Mouse (Mus musculus) kidney, postnatal 4 days (tissue): ENCODE measurements around the gene Rbms1.
"Not testable (repeated sequence)": the region's sequence is repeated elsewhere in the genome, so short reads cannot be mapped to it uniquely, and the experiment has no call there.

Experiments
- DNase-seq, 2 experiments: peaks; one replicate each; pipeline ENCODE4 v3.0.0; 2021; ENCODE audit warnings: mixed read lengths in 2 of 2

Gene Rbms1

DNA sequence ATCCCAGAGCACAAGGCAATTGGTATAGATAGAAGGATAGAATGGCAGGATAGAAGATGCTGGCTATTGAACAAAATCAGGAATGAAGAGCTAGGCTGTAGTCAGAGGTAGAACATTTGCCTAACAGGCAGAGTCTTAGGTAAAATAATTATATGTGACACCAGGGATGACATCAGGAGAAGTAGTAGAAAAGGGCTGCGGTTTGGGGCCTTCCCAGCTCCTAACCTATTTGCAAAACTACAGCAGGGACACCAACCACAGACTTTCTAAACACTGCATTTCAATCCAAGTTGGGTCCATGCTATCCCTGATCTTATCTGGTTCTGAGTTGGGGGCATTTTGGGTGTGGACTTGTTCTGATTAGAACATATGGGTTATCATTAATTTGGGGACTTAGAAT lies 118.7 kb downstream of the Rbms1 start:
- DNase-seq = no peak

DNA sequence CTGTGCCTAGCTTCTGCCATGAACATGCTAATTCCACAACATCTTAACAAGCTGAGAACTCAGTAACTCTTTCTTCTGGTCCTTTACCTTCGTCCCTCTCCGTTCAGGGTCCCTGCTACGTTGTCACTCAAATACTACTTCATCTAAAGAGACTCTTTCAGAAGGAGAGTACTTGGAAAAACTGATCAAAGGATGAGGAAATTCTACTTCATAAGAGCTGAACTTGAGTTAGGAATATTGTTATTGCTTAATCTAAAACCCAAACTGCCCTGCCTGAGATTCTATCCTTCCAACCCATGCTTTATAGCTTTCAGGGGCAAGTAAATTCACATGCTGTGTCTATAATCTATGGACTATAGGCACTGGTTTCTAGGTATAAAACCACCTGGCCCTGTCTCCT lies 119.4 kb downstream of the Rbms1 start:
- DNase-seq = no peak

DNA sequence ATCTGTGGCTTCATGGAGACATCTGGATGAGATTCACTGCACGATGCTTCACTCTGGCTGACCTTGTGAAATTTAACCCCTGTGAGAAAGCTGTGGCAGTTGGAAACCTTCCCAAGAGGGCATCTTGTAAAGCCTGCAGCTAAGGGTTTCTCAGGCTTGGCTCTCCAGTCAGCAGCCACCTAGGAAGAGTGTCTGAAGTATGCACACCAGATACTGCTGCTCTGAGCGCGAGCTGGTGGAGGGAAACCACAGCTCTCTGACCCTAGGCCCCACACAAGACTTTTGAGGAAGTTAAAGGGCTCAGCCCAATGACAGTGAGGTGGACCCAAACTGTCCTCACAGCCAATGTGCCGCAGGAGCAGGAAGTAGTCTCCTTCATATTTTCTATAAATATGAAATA lies 120.0 kb downstream of the Rbms1 start:
- DNase-seq = no peak

DNA sequence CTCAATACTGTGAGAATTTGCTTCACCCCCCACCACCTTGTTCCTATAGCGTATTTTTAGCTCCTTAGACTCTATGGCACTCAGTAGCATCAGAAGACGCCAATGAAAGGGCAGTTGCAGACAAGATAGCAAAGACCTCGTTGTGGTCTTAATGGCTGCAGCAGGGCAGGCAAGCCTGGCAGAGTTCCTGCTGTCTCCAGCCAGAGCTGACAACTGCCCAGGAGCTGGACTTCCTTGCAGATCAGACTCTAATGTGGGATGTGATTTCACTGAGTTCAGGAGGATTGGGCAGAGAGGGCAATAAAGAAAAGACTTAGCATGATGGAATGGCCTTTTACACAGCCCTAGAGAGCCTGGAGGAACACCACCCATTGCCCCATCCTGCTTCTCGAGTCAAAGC lies 122.1 kb downstream of the Rbms1 start:
- no peak for DNase-seq

DNA sequence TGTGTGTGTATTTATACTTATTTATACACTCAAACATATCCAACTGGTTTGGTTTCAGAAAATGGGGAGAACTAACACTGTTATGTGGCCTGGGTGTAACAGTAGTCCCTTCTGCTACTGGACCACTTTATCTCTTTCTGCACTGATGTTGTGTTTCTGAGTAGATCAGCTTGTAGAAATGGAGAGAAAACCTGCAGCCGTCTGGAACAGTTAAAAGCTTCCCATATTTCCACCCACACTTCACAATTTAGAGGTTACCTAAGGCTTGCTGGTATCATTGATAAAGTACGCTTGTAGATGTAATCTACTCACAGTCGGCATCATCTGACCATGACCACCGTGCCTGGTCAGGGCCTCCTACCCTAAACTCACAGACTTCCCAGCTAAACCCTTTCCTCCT lies 123.5 kb downstream of the Rbms1 start:
- no peak for DNase-seq

DNA sequence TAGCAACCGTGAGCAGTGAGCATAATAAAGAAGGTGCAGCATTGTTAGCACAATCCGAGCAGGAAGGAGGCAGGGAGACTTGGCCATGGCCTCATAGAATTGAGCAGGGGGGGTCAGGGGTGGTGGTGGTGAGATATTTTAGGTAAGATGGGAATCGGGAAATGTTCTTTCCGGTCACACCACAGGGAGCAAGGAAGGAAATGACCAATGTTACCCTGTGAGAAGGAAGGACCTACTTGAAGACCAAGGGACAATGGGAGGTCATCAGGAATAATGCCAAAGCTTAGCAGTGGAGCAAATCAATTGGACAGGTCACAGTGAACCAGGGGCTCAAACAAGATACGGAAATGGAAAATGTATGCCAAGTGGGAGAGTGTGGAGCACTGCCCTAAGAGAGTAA lies 124.1 kb downstream of the Rbms1 start:
- peak in 1 of 2 experiments; percentile 58 for DNase-seq

DNA sequence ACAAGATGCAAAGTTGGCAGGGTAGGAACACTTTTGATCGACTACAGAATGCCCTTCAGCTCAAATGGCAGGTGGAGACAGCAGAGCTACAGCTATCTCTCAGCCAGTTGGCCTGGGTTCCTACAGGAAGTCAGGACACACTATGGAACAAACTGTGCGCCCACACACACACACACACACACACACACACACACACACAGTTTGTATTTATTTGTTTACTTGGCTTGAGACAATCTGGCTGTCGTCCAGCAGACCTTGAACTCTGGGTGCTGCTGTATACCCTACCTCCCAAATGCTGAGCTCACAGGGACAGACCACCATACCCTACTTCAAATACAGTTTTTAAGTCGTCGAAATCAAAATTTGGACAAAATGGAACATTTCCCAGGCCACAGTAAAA lies 125.4 kb downstream of the Rbms1 start:
- peak in 1 of 2 experiments; percentile 19 for DNase-seq

DNA sequence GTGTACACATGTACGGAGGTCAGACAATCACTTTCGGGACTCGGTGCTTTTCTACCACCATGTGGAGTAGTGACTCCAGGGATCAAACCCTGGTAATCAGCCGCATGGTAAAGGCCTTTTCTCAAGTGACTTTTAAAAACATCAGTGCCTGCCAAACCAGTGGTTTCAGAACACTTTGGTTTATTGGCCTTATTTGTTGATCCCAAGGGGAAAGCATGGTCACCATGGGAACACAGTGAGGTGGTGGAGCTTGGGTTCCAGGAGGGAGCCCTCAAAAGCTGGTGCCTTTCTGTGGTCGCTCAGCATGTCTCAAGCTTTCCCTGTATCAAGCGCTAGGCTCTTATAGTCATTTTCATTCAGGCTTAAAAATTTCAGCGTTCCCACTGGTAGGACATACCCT lies 126.8 kb downstream of the Rbms1 start:
- DNase-seq = no peak

DNA sequence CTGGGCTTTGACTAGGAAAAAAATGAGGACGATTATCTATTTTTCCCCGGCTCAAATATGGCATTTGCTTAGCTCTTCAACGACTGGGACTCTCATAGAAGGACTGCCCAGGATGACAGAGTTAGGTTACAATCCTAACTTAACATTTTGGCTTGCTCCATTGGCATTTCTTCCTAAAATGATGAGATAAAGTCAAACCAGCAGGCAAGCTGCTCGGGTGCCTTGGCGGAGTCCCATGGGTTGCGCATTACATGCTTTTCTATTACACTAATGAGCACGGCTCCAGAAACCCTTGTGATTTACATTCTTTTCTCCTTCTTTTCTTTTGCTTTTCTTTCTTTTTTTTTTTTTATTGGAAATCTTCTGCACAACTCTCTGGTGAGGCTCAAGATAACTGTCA lies 128.7 kb downstream of the Rbms1 start:
- no peak for DNase-seq

DNA sequence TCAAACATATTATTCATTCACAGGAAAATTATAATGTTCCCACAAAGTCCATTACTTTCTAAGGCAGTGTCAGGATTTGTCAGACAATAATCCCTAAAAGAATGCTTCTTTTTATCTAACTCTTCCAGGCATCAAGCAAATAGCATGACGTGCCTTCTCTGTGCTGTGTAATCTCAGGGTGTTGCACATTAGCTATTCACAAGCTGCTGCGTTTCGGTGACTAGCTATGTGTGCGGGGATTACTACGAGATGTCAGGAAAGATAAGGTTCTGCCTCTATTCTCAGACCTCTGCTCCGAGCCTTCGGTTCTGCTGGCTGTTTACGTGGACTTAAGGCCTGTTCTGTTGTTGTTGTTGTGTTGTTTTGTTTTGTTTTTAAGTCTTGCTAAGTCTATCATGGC lies 130.7 kb downstream of the Rbms1 start:
- no peak for DNase-seq

DNA sequence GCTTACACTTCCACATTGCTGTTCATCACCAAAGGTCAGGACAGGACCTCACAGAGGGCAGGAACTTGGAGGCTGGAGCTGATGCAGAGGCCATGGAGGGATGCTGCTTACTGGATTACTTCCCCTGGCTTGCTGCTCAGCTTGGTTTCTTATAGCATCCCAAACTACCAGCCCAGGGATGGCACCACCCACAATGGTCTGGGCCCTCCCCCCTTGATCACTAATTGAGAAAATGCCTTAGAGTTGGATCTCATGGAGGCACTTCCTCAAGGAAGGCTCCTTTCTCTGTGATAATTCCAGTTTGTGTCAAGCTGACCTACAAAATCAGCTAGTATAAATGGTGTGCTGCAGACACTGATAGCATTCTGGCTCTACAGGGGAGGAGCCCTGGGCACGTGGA lies 132.5 kb downstream of the Rbms1 start:
- DNase-seq = not testable (repeated sequence)

DNA sequence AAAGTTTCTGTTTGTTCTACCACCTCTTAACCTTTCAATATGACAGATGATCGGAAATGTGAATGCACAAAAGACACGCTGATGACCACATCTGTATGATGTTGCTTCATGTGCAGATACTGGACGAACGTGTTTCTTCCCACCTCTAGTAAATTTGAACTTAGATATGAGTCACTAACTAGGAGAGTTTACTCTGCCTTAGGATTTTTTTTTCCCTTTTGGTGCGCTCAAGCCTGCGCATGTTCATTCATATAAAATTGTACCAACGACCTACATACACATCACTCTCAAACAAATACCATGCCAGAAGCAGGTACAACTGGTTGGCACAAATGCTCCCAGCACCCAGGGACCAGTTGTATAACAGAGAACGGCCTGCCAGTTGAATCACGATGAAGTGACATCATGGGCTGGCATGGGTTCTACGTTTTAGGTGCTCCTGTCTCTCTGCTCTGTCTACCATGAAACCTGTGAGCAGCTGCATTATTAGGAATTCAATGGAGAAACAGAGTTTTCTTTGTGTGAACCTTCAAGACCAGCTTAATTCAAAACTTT lies 134.0 kb downstream of the Rbms1 start:
- DNase-seq = no peak

DNA sequence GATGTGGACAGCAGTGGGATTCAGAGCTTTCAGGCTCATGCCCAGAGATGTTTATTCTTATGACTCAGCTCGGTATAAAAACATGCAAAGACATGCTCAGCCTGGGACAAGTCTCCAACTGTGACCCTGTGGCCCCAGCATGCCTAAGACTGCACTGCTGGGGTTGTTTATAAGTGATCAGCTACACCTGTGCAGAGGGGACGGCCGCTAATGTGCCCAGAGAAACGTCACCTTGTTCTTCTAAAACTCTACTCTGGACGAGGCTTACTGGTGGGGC lies 135.9 kb downstream of the Rbms1 start:
- no peak for DNase-seq

DNA sequence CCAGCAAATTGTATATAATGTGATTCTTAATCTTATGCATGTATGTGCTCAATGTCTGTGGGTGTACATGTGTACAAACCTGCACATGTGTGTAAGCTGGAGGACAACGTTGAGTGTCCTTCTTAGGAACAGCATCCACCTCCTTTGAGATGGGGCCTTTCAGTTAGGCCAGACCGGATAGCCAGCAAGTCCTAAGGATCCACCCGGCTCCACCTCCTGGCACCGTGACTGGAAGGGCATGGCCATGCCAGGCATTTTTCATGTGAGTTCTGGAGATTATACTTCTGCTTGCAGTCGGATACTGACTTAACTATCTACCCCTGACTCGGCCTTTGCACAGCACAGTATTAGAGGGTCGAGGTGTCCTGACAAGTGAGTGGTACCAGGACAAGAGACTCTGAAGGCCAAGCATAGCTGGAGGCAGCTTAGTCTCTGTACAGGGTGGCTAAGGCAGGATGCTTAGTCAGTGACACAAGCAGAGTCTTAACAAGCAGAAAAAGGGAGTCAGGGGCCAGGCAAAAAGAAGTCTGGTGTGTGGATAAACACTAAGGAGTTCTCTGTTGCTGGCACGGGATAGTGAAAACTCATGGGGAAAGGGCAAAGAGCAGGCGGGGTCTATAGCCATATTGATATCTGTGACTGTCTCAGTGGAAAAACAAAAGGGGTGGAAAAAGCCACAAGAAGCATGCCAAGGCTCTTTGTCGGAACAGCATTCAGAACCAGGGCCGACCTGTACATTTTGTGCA lies 136.4 kb downstream of the Rbms1 start:
- no peak for DNase-seq

DNA sequence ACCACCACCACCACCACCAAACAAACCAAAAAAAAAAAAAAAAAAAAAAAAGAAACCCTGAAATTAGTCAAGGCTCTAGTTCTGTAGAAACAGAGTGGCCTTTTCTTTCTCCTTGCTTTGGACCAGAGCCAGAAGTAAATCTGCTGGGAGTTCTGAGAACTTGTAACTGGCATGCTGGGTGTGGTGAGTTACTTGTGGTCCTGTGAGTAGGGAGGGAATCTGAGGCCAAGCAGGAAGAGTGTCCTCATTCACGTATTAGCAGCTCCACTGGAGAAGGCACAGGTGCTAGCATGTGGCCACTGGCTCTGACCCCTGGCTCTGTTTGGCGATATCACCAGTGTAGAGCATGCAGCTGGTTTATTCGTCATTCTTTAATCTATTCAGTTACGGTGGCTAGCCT lies 137.3 kb downstream of the Rbms1 start:
- DNase-seq = no peak

DNA sequence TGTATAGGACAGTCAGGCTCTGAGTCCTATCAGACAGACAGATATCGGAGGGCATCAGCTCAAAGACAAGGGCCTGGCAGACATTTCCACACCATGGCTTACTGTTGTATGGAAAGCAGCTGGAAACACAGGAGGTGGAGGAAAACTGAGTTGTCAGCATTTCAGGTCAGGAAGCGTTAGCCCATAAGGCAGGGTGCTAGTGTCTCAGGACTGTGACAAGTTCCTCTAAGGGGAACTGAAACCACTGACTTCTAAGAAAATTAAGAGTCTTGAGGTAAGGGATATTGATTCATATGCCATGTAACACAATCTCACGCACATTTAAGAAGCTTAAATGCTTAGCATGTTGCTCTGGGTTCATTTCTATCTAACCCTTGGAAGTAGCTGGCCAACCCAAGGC lies 141.4 kb downstream of the Rbms1 start:
- no peak for DNase-seq

DNA sequence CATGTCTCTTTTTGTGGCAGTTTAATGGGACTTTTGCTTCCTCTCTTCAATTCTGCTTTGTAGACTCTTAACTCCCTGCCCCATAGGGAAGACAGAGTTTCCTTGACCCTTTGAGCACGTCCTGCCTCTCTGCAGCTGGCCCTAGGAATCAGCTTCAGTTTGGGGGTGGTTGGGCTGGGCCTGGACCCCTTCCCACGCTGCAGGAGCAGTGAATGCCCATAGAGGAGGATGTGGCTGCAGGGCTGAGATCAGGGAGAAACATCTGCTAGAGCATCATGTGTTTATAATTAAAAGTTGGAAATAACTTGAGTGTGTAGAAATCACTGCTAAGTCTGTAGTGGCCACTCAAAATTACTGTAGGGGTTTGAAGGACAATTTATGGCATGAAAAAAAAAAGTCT lies 144.4 kb downstream of the Rbms1 start:
- DNase-seq = no peak

DNA sequence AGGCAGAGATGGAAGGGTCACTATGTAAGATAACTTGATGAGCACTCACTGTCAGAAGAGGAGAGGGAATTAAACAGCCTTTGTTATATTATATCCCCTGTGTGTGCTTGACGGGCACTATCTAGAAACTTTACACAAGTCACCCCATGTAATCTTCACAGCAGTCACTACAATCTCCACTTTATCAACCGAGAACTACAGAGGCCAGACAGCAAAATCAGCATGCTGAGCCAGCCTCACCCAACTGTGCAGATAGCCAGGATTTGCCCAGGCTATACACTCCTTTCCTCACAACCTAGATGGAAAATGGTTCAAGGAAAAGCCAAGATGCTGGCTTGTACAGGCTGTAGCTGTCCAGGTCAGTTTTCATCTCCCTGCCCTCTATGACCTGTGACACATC lies 146.7 kb downstream of the Rbms1 start:
- DNase-seq = no peak

DNA sequence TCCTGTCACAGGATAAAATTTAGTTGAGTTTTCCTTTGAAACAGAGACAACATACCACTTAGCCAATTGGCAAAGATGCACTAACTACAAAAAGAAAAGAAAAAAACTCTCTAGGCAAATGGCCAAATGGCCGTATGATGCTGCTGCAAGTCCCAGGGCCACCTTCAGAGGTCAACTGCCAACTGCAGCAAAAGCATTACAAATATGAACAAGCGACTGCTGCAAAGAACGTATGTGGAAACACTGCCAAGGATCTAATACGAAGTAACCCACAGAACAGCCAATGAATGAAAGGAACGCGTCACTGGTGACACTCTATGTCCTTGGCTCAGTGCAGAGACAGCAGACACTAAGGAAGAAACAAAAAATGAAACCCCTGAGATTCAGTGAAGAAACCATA lies 148.2 kb downstream of the Rbms1 start:
- DNase-seq = no peak

DNA sequence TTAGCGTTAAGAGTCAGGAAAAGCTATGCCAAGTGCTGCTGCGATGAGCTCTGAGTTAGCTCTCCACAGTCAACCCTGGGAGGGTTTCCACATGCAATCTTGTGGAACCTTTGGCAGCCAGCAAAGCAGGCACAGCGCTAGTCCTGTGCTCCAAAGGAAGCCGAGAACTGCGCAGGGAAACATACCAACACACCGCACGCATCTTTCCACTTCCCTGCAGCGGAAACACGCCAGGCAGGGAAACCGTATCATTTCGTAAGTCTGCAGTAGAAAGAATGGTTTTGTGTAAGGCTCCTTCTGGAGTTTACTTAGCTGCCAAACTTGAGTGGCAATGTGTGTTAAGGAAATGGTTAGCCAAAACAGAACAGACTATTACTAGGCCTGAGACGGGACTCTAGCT lies 150.0 kb downstream of the Rbms1 start:
- DNase-seq = no peak

DNA sequence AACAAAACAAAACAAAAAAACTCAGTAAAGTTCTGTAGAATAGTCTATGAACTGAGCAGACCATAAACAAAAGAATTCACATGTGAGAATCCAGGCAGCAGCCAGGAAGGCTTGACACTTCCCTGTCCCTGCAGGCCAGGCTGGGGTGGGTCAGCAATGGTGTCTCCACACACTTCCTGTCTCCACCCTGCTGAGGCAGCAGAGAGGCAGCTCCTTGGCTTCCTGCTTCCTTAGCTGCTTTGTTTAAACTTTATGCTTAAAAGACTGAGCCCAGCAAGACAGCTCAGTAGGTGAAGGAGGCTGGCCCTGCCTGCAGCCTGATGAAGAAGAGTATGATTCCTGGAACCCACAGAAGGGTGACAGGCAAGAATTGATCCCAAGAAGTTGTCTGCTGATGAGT lies 152.4 kb downstream of the Rbms1 start:
- DNase-seq = peak; percentile 55 to 75

DNA sequence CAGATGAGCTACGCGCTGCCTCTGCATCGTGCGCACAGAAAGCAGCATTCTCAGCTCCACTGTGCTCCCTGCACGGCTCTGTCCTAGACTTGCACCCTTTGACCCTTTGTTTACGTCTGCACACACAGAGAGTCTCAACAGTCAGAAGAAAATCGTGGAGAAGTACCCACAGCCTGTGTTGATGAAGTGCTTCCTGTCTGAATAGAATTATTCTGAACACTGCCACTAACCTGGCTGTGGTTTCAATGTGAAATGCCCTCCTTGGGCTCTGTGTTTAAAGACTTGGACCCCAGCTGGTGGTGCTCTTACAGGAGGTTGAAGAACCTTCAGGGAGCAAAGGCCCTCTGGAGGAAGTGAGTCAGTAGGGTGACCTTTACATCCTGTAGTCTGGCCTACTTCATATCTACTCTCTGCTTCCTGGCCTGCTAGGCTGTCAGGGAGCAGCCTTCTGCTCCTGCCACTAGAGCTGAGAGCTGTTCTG lies 153.5 kb downstream of the Rbms1 start:
- no peak for DNase-seq

DNA sequence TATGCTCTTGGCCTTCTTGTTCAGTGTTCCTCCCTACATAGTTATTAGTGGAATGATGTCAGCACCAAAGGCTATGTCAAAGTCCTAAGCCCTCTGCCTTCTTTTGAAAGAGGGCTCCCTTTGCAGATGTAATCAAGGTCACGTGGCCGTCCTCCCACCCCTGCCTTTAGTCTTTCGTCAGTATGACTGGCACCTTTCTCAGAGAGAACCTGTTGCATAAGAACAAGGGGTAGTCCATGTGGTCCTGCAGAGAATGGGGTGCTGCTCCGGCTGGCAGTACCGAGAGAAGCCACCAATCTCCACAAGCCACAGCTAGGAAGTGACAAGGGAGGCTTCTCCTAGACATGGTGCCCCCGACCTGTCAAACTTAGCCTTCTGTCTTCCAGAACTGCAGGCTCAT lies 154.2 kb downstream of the Rbms1 start:
- DNase-seq = no peak

DNA sequence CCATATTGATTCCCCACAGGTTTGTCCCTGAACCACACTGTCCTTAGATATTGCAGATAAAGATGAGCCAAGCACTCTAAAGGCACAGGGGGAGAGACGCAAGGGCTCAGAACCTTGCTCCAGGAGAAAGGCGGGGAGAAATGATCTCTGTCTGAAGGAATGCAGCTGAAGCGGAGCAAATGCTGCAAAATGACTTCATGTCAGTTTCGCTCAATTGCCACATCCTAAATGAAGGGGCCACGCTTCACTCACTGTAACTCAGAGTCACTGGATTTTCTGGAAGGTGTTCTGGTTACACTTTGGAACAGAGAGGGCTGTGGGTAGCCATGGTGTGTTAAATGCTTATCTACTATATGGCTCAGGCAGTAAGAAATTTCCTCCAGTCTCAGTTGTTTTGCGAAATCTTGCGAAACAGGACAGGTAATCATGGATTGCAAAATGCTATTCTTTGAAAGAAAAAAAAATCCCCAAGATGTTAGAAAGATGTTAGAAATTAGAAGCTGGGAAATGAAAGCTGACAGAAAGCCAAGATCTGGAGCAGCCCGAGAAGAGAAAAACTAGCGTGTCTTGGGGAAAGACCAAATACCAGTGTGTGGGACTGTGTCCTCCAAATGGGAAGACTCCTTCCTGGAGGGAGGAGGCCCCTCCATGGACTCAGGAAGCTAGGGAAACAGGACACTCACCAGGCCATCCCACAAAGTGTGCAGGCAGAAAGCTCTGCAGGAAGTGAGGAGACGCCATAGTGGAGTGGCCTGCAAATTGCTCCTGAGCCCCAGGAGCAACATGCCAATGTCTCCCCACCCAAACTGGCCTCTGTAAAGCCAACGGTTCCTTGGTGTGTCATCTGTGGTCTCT lies 155.4 kb downstream of the Rbms1 start:
- no peak for DNase-seq
